Mouse (Mus musculus): ENCODE results near the gene Lrrc8d. TPM values are rescaled to one million over a fixed set of nuclear protein-coding genes. Genes with fewer than 3 reads are reported as not detected.
A peak's percentile ranks its signal among the peaks of the same experiment; 100 is the strongest.

Lrrc8d gene
- polyA plus RNA-seq, 1 experiment from 2014 or later = 34.6 TPM

- no peaks in the 10 kb centered on the region for H3K27me3 ChIP-seq (ENCODE audit: insufficient read depth, low read length)
- no peak overlapping the region for H3K4me3 ChIP-seq (replicated peaks; ENCODE audit: low read depth, low read length)
- ATAC-seq (replicated peaks; ENCODE audit: low FRiP score, low read depth) = no peak
- 92% methylated on average over 10 of the region's 10 CpGs for WGBS
- no peak overlapping the region for H3K9ac ChIP-seq (ENCODE audit: low read depth, low read length)
- no peak overlapping the region for H3K4me2 ChIP-seq (ENCODE audit: low read length)
- no peak for DNase-seq (ENCODE audit: low spot score)
- no peaks in the 10 kb centered on the region for H3K9me3 ChIP-seq (replicated peaks; ENCODE audit: low read length)
- no peak overlapping the region for H3K27ac ChIP-seq
- 0 out of 2 replicates have a peak, but pooled peaks cover 3% of the 10 kb centered on the region for H3K4me1 ChIP-seq (replicated peaks; ENCODE audit: insufficient read depth, low read length)
- no peak for TF ChIP-seq CTCF (IDR thresholded peaks at IDR 0.05; ENCODE audit: low read depth)
- peaks cover 3% of the 10 kb centered on the region; the same call in 1 of the 2 replicates for H3K36me3 ChIP-seq (ENCODE audit: insufficient read depth, low read length)
Measured at GRCm38 (mm10) chr5:105764369-105764768, 64.6 kb downstream of the Lrrc8d start.

- Histone ChIP-seq H3K4me1 (replicated peaks; ENCODE audit: insufficient read depth, low read length) (0 out of 2 replicates have a peak, but pooled peaks cover 3% of the 10 kb centered on the region), H3K4me3 (replicated peaks; ENCODE audit: low read depth, low read length) (no peak overlapping the region), H3K4me2 (ENCODE audit: low read length) (no peak overlapping the region), H3K9me3 (replicated peaks; ENCODE audit: low read length) (no peaks in the 10 kb centered on the region), H3K36me3 (ENCODE audit: insufficient read depth, low read length) (peaks cover 3% of the 10 kb centered on the region; the same call in 1 of the 2 replicates), H3K27ac (no peak overlapping the region), H3K9ac (ENCODE audit: low read depth, low read length) (no peak overlapping the region), H3K27me3 (ENCODE audit: insufficient read depth, low read length) (no peaks in the 10 kb centered on the region)
- ATAC-seq (replicated peaks; ENCODE audit: low FRiP score, low read depth) (no peak), DNase-seq (ENCODE audit: low spot score) (no peak)
- TF ChIP-seq CTCF (IDR thresholded peaks at IDR 0.05; ENCODE audit: low read depth) = no peak
- 82% methylated on average over 5 of the region's 5 CpGs for WGBS
Measured at GRCm38 (mm10) chr5:105765386-105765785, 65.6 kb downstream of the Lrrc8d start.

- Histone ChIP-seq H3K4me3 (replicated peaks; ENCODE audit: low read depth, low read length) (no peak overlapping the region), H3K9ac (ENCODE audit: low read depth, low read length) (no peak overlapping the region), H3K4me1 (replicated peaks; ENCODE audit: insufficient read depth, low read length) (peaks cover 21% of the 10 kb centered on the region), H3K9me3 (replicated peaks; ENCODE audit: low read length) (no peaks in the 10 kb centered on the region), H3K27ac (peak overlapping the region; percentile 48), H3K27me3 (ENCODE audit: insufficient read depth, low read length) (no peaks in the 10 kb centered on the region), H3K36me3 (ENCODE audit: insufficient read depth, low read length) (no peaks in the 10 kb centered on the region), H3K4me2 (ENCODE audit: low read length) (no peak overlapping the region)
- ATAC-seq (replicated peaks; ENCODE audit: low FRiP score, low read depth) (no peak), DNase-seq (ENCODE audit: low spot score) (no peak)
- 37% methylated on average over 5 of the region's 5 CpGs for WGBS
- no peak for TF ChIP-seq CTCF (IDR thresholded peaks at IDR 0.05; ENCODE audit: low read depth)
Measured at GRCm38 (mm10) chr5:105776368-105776767, 76.6 kb downstream of the Lrrc8d start.

- Histone ChIP-seq H3K4me3 (replicated peaks; ENCODE audit: low read depth, low read length) (no peak overlapping the region), H3K9me3 (replicated peaks; ENCODE audit: low read length) (no peaks in the 10 kb centered on the region), H3K27ac (peak overlapping the region; percentile 48), H3K9ac (ENCODE audit: low read depth, low read length) (no peak overlapping the region), H3K4me2 (ENCODE audit: low read length) (no peak overlapping the region), H3K36me3 (ENCODE audit: insufficient read depth, low read length) (no peaks in the 10 kb centered on the region), H3K4me1 (replicated peaks; ENCODE audit: insufficient read depth, low read length) (peaks cover 21% of the 10 kb centered on the region), H3K27me3 (ENCODE audit: insufficient read depth, low read length) (no peaks in the 10 kb centered on the region)
- no peak for DNase-seq (ENCODE audit: low spot score)
- ATAC-seq (replicated peaks; ENCODE audit: low FRiP score, low read depth) = peak; percentile 29
- TF ChIP-seq CTCF (IDR thresholded peaks at IDR 0.05; ENCODE audit: low read depth) = no peak
- WGBS = 34% methylated on average over 12 of the region's 12 CpGs
Measured at GRCm38 (mm10) chr5:105776978-105777593, 77.3 kb downstream of the Lrrc8d start.

GRCm38 (mm10) chr5:105777645-105778044 lies 77.9 kb downstream of the Lrrc8d start:
- Histone ChIP-seq H3K4me3 (replicated peaks; ENCODE audit: low read depth, low read length) (no peak overlapping the region), H3K36me3 (ENCODE audit: insufficient read depth, low read length) (no peaks in the 10 kb centered on the region), H3K9ac (ENCODE audit: low read depth, low read length) (no peak overlapping the region), H3K27me3 (ENCODE audit: insufficient read depth, low read length) (no peaks in the 10 kb centered on the region), H3K9me3 (replicated peaks; ENCODE audit: low read length) (no peaks in the 10 kb centered on the region), H3K4me1 (replicated peaks; ENCODE audit: insufficient read depth, low read length) (peaks cover 21% of the 10 kb centered on the region), H3K27ac (peak overlapping the region; percentile 48), H3K4me2 (ENCODE audit: low read length) (no peak overlapping the region)
- TF ChIP-seq CTCF (IDR thresholded peaks at IDR 0.05; ENCODE audit: low read depth) = no peak
- 39% methylated on average over 8 of the region's 8 CpGs for WGBS
- DNase-seq (ENCODE audit: low spot score) (no peak), ATAC-seq (replicated peaks; ENCODE audit: low FRiP score, low read depth) (peak; percentile 16; the same call in 1 of the 2 replicates)

- ATAC-seq (replicated peaks; ENCODE audit: low FRiP score, low read depth) (no peak), DNase-seq (ENCODE audit: low spot score) (no peak)
- Histone ChIP-seq H3K9me3 (replicated peaks; ENCODE audit: low read length) (no peaks in the 10 kb centered on the region), H3K4me1 (replicated peaks; ENCODE audit: insufficient read depth, low read length) (peaks cover 21% of the 10 kb centered on the region), H3K4me3 (replicated peaks; ENCODE audit: low read depth, low read length) (no peak overlapping the region), H3K36me3 (ENCODE audit: insufficient read depth, low read length) (no peaks in the 10 kb centered on the region), H3K27ac (peak overlapping the region; percentile 48; the same call in 1 of the 2 replicates), H3K9ac (ENCODE audit: low read depth, low read length) (no peak overlapping the region), H3K4me2 (ENCODE audit: low read length) (no peak overlapping the region), H3K27me3 (ENCODE audit: insufficient read depth, low read length) (no peaks in the 10 kb centered on the region)
- WGBS = 61% methylated on average over 8 of the region's 8 CpGs
- no peak for TF ChIP-seq CTCF (IDR thresholded peaks at IDR 0.05; ENCODE audit: low read depth)
Measured at GRCm38 (mm10) chr5:105778189-105778588, 78.4 kb downstream of the Lrrc8d start.
